Mouse (Mus musculus) stomach, embryonic 14.5 days (tissue): ENCODE results near the gene Hrg. TPM values are rescaled to one million over a fixed set of nuclear protein-coding genes. Genes with fewer than 3 reads are reported as not detected.
A peak's percentile ranks its signal among the peaks of the same experiment; 100 is the strongest.

Experiments used
- ATAC-seq: fragments of 200-750 bp; cut with Nextera tagmentation; 2 replicates; pipeline ENCODE4 v1.8.0; 2017; ENCODE audit warnings: low read depth, moderate TSS enrichment; ENCODE audit not compliant: insufficient number of reproducible peaks, insufficient read depth, low FRiP score
- H3K27ac ChIP-seq: fragments of 300-500 bp; sonication (generic); 2 replicates; pipeline ENCODE4 v1.5.1; 2014; ENCODE audit warnings: mild to moderate bottlenecking, low read length, moderate library complexity, mixed read lengths
- H3K27me3 ChIP-seq: fragments of 300-500 bp; sonication (generic); 2 replicates; pipeline ENCODE4 v1.6.1; 2014; ENCODE audit warnings: low read length, control low read depth, mixed read lengths; ENCODE audit not compliant: control insufficient read depth, insufficient read depth
- H3K36me3 ChIP-seq: fragments of 300-500 bp; sonication (generic); 2 replicates; pipeline ENCODE4 v1.6.1; 2014; ENCODE audit warnings: mild to moderate bottlenecking, control low read depth, low read length, moderate library complexity, mixed read lengths; ENCODE audit not compliant: control insufficient read depth, insufficient read depth
- H3K4me1 ChIP-seq: fragments of 300-500 bp; sonication (generic); 2 replicates; pipeline ENCODE4 v1.6.1; 2014; ENCODE audit warnings: low read length, control low read depth, mixed read lengths; ENCODE audit not compliant: control insufficient read depth, insufficient read depth
- H3K4me2 ChIP-seq: fragments of 300-500 bp; sonication (generic); replicated peaks from 2 replicates; pipeline ENCODE4 v1.6.1; 2014; ENCODE audit warnings: low read depth, low read length, control low read depth
- H3K4me3 ChIP-seq: fragments of 300-500 bp; sonication (generic); 2 replicates; pipeline ENCODE4 v1.5.1; 2014; ENCODE audit warnings: low read depth, low read length, control low read depth
- H3K9ac ChIP-seq: fragments of 300-500 bp; sonication (generic); replicated peaks from 2 replicates; pipeline ENCODE4 v1.6.1; 2014; ENCODE audit warnings: low read depth, mild to moderate bottlenecking, control low read depth, low read length, moderate library complexity, mixed read lengths
- H3K9me3 ChIP-seq: fragments of 300-500 bp; sonication (generic); 2 replicates; pipeline ENCODE4 v1.6.1; 2016; ENCODE audit warnings: low read depth, low read length, control low read depth; ENCODE audit not compliant: control insufficient read depth
- WGBS: fragments of 180-500 bp; shearing (Covaris S2); extraction: QIAGEN DNeasy Blood & Tissue Kit; methylation state at CpG from one replicate; pipeline ENCODE4 v1.1.7; 2014; 5-methylcytosine and 5-hydroxymethylcytosine counted together
- polyA plus RNA-seq: library from polyadenylated mRNA; unstranded; fragments of >200 nt; fragmentation: Nextera tagmentation; extraction: Ambion mirVana; gene quantifications from 2 replicates; pipeline ENCODE4 v1.2.1, GENCODE M21; 2014

Gene Hrg
- polyA plus RNA-seq, 1 experiment from 2014 or later: not detected

GRCm38 (mm10) chr16:22919971-22920854 lies 30.7 kb upstream of the Hrg start:
- Histone ChIP-seq H3K9ac (no peak overlapping the region), H3K27ac (no peak overlapping the region), H3K4me3 (no peak overlapping the region), H3K4me2 (no peak overlapping the region), H3K4me1 (no peaks in the 10 kb centered on the region), H3K27me3 (no peaks in the 10 kb centered on the region), H3K36me3 (no peaks in the 10 kb centered on the region), H3K9me3 (no peaks in the 10 kb centered on the region)
- peak; percentile 69; the same call in 1 of the 2 replicates for ATAC-seq
- WGBS: 36% methylated on average over 18 of the region's 18 CpGs

DNA sequence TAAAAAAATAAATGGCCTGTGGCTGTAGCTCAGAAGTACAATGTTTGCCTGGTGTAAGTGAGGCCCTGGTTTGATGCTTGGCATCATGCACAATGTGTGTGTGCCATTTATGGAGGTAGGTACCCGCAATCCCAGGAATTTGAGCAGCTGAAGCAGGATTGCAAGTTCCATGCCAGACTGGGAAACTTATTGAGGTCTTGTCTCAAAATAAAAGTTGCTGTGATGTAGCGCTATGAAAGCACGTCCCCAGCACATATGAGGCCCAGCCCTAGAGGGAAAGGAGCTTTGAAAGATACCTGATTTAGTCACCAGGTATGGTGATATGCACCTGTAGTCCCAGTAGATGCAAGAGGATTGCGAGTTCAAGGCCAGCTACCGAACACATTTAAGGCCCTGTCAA lies 29.1 kb upstream of the Hrg start:
- H3K4me2 ChIP-seq: no peak overlapping the region
- ATAC-seq: no peak
- no peaks in the 10 kb centered on the region for H3K27me3 ChIP-seq
- WGBS: 94% methylated on average over 5 of the region's 5 CpGs
- no peaks in the 10 kb centered on the region for H3K4me1 ChIP-seq
- H3K36me3 ChIP-seq: no peaks in the 10 kb centered on the region
- H3K27ac ChIP-seq: no peak overlapping the region
- H3K4me3 ChIP-seq: no peak overlapping the region
- H3K9ac ChIP-seq: no peak overlapping the region
- H3K9me3 ChIP-seq: no peaks in the 10 kb centered on the region

DNA sequence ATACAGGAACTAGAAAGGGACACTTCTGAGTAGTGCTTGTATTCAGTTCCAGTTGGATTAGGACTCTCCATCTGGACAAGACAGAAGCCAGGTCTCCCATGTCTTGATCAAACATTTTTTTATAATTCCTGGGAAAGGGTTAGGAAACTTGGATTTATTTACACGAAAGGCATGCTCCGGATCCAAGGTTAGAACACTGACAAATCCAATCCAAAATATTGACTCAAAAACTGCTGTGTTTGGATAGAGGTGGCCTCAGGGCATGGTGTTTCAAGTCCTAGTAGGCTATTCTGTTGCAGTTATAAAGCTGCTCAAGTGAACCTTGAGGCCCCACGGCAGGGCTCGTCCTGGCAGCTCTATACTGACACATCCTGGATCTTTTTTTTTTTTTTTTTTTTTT lies 28.4 kb upstream of the Hrg start:
- no peaks in the 10 kb centered on the region for H3K27me3 ChIP-seq
- WGBS: 70% methylated on average over 4 of the region's 4 CpGs
- no peak overlapping the region for H3K9ac ChIP-seq
- H3K4me3 ChIP-seq: no peak overlapping the region
- no peaks in the 10 kb centered on the region for H3K36me3 ChIP-seq
- no peaks in the 10 kb centered on the region for H3K4me1 ChIP-seq
- no peak for ATAC-seq
- H3K9me3 ChIP-seq: no peaks in the 10 kb centered on the region
- no peak overlapping the region for H3K27ac ChIP-seq
- no peak overlapping the region for H3K4me2 ChIP-seq

DNA sequence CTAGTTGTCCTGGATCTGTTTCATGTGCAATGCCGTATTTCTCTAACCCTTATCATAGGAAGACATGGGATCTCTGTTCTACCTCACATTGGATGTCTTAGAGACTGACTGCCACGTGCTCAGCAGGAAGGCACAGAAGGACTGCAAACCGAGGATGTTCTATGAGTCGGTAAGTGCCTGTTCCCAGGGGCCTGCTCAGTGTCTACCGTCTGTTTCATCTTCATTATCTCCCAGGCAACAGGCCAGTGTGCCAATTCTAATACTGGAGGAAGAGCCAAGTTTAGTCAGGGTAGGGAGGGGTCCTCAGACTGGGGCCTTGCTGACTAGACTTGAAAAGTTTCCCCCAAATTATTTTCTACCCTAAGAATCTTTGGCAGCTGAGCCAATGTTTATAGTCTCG lies 21.3 kb upstream of the Hrg start:
- Histone ChIP-seq H3K4me1 (no peaks in the 10 kb centered on the region), H3K4me2 (no peak overlapping the region), H3K27me3 (no peaks in the 10 kb centered on the region), H3K4me3 (no peak overlapping the region), H3K9me3 (no peaks in the 10 kb centered on the region), H3K9ac (no peak overlapping the region), H3K27ac (no peak overlapping the region), H3K36me3 (no peaks in the 10 kb centered on the region)
- ATAC-seq: no peak
- WGBS: 64% methylated on average over 6 of the region's 6 CpGs

GRCm38 (mm10) chr16:22931431-22932200 lies 19.3 kb upstream of the Hrg start:
- Histone ChIP-seq H3K36me3 (no peaks in the 10 kb centered on the region), H3K9ac (no peak overlapping the region), H3K4me1 (no peaks in the 10 kb centered on the region), H3K27ac (no peak overlapping the region), H3K9me3 (no peaks in the 10 kb centered on the region), H3K4me2 (no peak overlapping the region), H3K4me3 (no peak overlapping the region), H3K27me3 (no peaks in the 10 kb centered on the region)
- no peak for ATAC-seq
- WGBS: 85% methylated on average over 11 of the region's 11 CpGs

- Histone ChIP-seq H3K9ac (no peak overlapping the region), H3K4me1 (no peaks in the 10 kb centered on the region), H3K9me3 (no peaks in the 10 kb centered on the region), H3K27ac (no peak overlapping the region), H3K36me3 (no peaks in the 10 kb centered on the region), H3K4me2 (no peak overlapping the region), H3K27me3 (no peaks in the 10 kb centered on the region), H3K4me3 (no peak overlapping the region)
- 92% methylated on average over 12 of the region's 12 CpGs for WGBS
- no peak for ATAC-seq
Observed at GRCm38 (mm10) chr16:22937631-22938030, 13.2 kb upstream of the Hrg start.

GRCm38 (mm10) chr16:22938541-22938940 lies 12.3 kb upstream of the Hrg start:
- H3K4me2 ChIP-seq: no peak overlapping the region
- WGBS: 78% methylated on average over 2 of the region's 2 CpGs

GRCm38 (mm10) chr16:22939120-22939695 lies 11.7 kb upstream of the Hrg start:
- no peak overlapping the region for H3K4me2 ChIP-seq
- no peaks in the 10 kb centered on the region for H3K9me3 ChIP-seq
- H3K4me1 ChIP-seq: no peaks in the 10 kb centered on the region
- WGBS: 86% methylated on average over 8 of the region's 8 CpGs
- H3K27me3 ChIP-seq: no peaks in the 10 kb centered on the region
- H3K4me3 ChIP-seq: no peak overlapping the region
- H3K27ac ChIP-seq: no peak overlapping the region
- ATAC-seq: no peak
- H3K9ac ChIP-seq: no peak overlapping the region
- no peaks in the 10 kb centered on the region for H3K36me3 ChIP-seq

More at GRCm38 (mm10) chr16:22938541-22938940, 12.3 kb upstream of the Hrg start:
- Histone ChIP-seq H3K9ac (no peak overlapping the region), H3K4me1 (no peaks in the 10 kb centered on the region), H3K27ac (no peak overlapping the region), H3K27me3 (no peaks in the 10 kb centered on the region), H3K9me3 (no peaks in the 10 kb centered on the region), H3K36me3 (no peaks in the 10 kb centered on the region), H3K4me3 (no peak overlapping the region)
- ATAC-seq: no peak
